Mouse (Mus musculus): Measurements from ENCODE around the gene Pcsk5.

Pcsk5 gene

DNA sequence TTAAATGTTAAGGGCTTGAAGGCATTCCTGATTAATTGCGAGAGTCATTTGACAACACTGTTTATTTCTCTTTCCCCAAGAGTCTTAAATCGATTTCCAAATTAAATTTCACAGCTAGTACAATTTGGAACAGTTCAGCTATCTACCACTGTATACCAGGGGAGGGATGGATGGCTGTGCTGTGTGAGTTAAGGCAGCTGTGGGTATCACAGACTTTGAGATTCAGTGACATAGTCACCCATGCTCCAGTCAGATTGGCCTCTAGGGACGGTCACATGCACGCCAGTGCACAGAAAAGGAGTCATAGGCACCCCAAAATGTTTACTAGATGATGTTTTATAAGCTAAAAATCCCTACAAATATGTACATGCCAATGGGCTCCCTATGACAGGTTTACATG lies 260.0 kb downstream of the Pcsk5 start:
- no peak for DNase-seq (ENCODE audit: extremely low spot score, low spot score)

DNA sequence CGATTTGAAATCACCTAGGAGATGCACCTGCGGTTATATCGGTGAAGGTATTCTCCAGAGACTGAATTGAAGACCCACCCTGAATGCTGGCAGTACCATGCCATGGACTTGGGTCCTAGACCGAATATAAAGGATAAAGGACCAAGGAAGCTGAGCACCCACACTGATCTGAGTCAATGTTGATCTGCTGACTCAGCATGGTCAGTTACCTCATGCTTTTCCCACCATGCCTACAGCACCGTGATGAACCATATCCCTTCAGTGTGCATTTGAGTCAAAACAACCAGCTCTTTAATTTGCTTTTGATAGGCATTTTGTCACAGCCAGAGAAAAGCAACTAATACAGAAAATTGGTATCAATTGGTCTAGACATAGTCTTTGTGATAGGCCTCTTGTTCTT lies 262.9 kb downstream of the Pcsk5 start:
- no peak for DNase-seq (ENCODE audit: extremely low spot score, low spot score)

DNA sequence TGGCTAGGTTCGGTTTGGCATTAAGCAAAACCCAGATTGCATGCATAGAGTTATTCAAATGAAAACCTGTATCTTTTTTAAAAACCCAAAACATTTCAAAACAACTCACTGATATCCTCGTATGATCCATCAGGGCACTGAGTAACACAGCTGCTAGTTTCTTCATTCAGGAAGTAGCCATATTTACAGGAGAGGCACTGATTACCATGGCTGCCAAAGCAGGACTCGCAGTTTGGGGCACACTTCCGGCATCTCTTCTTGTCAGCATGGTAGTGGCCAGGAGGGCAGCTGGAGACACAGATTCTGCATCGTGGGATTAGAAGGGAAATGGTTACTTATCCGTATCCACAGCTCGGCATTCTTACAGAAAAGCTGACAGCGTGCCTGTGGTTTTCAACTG lies 265.1 kb downstream of the Pcsk5 start:
- no peak for DNase-seq (ENCODE audit: extremely low spot score, low spot score)

DNA sequence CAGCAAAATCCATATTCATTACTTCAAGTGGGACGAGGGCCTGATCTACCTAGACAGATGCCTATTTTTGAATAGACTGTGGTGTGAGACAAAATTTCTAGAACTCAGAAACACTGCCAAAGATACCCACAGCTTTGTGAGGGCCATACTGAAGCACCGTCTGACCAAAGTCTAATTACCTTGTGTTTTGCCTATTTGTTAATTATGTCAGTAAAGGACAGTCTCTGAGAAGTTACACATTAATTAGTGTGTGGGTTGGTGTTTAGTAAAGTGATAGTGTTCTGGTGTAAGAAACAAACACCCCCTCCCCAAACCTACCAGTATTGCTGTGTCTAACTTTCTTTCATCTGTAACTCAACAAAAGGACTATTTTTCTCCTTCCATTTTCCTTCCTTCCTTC lies 266.5 kb downstream of the Pcsk5 start:
- DNase-seq (ENCODE audit: extremely low spot score, low spot score) = no peak

DNA sequence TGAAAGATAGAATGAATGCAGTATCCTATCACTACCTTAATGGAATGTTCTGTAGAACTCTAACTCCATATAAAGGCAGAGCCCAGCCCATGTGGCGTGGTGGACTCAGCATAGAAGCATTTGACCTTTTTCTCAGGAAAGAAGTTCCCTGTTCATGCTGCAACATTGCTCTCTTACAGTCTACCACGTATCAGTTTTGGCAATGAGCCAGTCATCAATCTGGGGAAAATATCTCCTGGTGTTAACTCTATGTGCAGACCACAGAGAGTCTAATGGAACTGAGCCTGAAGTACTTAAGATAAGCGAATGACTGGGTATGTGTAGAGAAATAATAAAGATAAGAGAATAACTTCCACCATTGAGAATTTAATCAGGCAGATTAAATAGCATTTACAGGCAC lies 270.2 kb downstream of the Pcsk5 start:
- no peak for DNase-seq (ENCODE audit: extremely low spot score, low spot score)

DNA sequence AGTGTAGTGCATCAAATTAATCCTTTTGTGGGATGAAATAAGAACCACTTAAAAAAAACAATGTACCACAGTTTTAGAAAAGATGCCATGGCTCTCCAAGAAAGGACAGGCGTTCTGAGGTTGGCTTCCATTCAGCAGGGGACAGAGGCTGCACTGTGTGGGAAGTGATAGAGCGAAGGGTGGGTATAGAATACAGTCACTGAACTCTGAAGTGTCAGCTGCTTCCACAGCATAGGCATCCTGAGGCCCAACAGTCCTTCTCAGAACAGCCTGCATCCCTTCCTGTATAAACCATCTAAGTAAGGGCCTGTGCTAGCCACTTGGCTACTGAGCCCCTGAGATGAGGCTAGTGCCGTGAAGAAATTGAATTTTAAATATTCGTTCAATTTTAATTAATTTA lies 271.3 kb downstream of the Pcsk5 start:
- DNase-seq (ENCODE audit: extremely low spot score, low spot score) = no peak

DNA sequence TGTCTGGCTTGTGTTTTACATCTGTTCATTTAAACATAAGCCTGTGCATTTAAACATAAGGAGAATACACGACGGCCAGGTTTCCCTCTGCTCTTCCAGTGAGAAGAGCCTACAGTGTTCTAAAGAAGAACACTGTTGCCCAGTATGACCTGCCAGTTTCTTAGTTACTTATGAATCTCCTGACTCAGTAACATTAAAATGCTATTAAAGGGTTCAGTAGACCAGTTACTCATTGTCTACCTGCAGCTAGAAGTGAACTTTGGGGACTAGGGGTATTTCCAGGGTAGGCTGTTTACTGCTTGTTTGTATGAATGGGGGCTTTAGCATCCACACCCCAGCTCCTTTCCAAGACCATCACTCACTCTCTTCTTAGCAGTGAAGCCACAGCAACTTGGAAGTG lies 278.7 kb downstream of the Pcsk5 start:
- no peak for DNase-seq (ENCODE audit: extremely low spot score, low spot score)

DNA sequence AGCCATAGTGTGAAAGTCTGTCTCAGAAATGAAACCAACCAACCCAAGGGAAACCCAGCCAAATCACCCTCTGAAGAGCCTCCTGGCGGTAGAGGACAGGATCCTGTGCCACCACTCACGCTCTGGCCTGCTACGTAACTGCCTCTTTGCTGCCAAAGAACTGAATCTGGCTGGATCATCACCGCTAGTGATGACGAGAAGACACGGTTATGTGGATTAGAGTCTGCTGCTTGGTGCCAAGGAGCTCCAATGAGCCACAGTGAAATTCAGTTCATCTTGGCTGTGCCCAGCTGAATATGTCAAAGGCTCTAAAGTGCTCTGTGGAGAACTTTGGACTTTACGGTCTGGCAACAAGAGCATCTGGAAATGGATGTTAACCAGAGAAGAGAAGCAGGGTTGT lies 282.3 kb downstream of the Pcsk5 start:
- no peak for DNase-seq (ENCODE audit: extremely low spot score, low spot score)

DNA sequence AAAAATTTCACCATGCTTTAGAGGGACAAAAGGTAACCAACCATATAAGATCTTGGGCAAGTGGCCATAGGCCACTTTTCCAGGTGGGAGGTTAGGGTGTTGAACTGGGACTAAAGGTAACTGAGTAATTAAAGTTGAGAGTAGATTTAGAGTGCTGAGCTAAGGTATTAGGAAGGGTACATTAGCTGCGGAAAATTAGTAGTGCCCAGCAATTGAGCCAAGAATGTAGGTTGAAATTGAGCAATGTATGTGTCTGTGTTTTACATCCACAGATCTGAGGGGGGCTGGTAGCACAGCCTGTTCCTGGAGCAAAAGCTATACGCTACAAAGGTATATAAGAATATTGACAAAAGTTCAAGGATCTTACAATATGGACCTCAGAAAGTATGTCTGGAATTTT lies 282.9 kb downstream of the Pcsk5 start:
- no peak for DNase-seq (ENCODE audit: extremely low spot score, low spot score)

DNA sequence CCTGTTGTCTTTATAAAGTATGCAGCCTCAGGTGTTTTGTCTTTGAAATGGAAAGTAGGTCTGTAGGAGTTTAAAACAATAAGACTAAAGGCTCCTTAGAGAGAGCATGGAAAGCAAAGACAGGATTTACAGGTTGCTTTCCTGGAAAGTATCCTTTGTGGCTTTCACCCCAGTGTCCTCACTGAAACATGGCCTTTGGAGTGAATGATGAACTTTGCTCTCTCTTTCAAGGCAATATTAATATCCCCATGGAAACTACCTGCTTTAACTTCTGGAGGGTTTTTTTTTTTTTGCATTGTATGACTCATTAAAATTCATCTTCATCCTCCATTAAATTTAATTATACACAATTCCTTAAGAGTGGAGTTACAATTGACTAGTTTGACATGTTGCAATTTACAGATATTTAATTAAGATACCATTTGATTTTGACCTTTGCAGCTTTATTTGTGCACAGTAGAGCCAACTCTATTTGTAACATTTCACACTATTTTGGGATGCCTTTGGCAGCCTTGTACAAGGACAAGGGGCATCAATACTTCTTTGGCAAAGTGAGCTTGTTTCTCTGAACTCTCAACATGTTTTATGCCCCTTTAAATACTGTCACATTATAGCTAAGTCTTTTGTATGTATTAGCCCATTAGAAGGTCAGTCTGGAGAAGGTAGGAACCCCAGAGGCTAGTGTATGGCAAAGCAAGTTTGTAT lies 283.9 kb downstream of the Pcsk5 start:
- DNase-seq (ENCODE audit: extremely low spot score, low spot score) = no peak

DNA sequence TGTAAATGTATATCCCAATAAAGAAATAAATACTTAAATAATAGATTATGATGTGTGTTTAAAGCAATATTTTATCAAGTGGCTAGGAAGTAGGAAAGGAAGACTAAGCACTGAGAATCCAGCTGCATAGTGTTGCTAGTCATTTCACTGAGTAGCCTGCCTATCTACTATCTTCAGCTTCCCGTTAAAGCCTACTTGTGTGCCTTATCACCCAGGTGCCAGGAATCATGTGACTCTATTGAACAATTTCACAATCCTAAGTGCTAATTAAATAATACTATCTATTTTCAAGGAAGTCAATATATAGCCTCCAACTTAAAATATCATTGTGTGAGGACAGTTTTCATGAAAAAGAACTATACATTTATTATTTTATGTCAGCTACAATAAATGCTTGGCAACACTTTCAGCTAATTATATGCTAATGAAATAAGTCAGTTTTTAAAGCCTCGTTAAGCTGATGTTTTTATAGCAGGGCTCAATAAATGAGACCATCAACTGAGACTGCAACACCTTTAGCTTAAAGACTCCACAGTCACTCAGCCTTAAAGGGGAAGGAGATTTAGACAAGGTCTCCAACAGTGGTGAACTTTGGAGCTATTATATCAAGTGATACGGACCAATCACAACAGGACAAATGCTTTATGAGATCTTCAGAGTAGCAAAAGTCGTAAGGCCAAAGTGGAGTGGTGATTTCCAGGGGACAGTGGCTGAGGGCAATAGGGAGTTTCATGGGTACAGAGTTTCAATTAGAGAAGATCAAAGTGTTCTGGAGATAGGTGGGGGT lies 308.5 kb downstream of the Pcsk5 start:
- DNase-seq (ENCODE audit: extremely low spot score, low spot score) = no peak

DNA sequence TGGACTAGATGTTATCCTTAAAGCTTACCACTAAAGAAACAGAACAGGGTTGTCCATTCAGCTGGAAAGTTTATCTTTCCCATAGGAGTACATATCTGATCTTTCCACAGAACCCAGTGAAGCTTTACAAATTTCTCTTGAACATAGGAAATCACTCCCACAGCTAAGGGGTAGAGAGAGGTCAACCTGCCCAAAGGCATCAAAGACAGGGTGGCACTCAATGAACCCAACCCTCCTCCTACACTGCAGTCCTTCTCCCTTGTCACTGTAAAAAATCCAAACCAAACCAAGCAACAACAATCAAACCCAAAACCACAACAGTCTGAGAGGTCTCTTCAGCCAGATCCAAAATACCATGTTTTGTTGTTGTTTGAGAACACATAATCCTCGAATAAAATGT lies 311.9 kb downstream of the Pcsk5 start:
- no peak for DNase-seq (ENCODE audit: extremely low spot score, low spot score)

DNA sequence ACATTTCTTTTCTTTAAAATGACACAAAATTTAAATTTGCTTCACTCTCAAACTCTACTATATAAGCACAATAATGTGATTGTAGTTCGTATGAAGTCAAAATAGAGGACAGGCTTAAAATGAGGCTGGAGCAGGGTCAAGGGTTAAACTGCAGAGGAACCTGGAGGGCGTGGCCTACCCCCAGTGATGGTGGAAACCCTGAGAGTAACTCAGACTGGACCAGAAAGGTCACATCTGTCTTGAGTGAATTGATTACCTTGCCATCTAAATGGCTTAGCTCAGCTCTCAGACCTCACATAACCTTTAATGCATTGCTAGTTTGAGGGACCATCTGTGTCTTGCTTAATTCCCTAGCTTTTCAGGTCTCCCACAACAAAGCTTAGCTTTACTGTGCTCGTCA lies 323.0 kb downstream of the Pcsk5 start:
- DNase-seq (ENCODE audit: extremely low spot score, low spot score) = no peak

DNA sequence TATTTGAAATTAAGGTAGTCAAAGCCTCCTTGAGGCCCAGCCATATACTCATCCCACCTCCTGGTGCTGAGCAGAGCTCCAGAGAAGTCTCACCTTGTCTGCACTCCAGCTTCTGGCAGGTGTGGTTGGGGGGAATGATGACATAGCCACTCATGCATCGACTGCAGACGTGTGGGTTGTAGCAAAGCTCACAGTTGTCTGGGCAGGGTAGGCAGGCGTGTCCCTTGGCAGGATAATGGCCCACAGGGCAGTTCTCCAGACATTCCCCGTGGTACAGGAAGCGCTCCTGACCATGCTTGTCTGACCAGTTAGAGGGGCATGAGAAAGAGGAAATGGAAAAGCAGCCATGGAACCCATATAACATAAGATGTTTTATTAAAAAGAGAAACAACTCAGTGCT lies 326.1 kb downstream of the Pcsk5 start:
- DNase-seq (ENCODE audit: extremely low spot score, low spot score) = no peak

DNA sequence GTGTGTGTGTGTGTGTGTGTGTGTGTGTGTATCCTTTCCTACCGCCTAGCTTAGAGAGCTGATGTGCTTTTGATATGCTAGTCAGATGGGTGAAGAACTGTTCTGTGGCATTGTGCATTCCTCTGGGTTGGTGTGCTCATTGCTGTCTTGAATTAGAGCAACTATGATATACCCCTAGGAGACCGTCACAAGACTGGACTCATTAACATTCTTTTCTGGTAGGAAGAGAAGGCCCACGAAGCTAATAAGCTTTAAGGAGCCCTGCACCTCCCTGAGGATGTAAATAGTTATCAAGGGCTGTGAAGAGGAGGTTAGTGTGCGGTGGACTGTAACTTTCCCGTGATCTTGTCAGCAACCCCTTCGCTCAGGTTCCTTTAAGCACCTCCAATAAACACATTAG lies 333.2 kb downstream of the Pcsk5 start:
- no peak for DNase-seq (ENCODE audit: extremely low spot score, low spot score)

DNA sequence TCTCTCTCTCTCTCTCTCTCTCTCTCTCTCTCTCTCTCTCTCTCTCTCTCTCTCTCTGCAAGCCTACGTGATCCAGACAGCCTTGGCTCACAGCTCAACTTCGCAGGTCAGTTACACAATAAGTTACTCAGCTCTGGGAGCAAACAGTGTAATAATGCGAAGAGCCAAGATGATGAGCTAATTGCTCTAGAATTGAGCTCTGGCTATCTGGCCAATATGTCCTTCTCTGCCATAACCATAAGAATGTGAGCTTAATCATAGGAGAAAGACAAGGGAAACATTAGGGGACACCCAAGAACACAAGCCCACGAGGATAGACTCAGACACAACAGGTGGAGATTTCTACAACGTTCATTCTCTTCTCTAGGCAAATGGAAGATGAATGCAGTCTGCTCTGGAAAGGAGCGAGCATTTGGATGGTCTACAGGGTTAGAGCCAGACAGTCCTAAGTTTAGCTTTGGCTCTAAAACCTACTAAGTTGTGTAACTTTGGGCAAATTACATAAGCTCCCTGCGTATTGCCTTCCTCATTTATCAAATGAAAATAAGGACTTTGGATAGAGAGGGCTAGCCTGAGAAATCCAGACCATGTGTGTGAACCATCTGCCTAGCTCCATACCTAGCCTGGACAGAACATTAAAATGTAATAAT lies 338.7 kb downstream of the Pcsk5 start:
- DNase-seq (ENCODE audit: extremely low spot score, low spot score) = no peak

DNA sequence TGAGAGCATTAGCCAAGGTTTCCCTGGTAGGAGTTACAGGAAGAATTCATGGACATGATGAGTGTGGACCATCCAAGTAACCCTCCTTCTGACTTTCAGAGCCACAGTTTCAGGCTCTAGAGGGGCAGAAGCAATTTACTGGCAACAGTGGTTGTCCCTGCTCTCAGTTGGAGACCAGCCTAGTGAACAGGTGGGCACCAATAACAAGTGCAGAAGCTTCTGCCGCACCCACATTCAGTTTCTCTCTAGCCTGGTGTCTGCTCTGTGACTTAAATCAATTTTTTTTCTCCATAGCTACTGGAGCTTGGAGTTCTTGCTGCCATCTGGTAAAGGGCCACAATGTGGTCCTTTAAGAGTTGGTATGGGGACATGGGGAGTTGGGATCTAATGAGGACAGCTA lies 341.3 kb downstream of the Pcsk5 start:
- DNase-seq (ENCODE audit: extremely low spot score, low spot score) = no peak

DNA sequence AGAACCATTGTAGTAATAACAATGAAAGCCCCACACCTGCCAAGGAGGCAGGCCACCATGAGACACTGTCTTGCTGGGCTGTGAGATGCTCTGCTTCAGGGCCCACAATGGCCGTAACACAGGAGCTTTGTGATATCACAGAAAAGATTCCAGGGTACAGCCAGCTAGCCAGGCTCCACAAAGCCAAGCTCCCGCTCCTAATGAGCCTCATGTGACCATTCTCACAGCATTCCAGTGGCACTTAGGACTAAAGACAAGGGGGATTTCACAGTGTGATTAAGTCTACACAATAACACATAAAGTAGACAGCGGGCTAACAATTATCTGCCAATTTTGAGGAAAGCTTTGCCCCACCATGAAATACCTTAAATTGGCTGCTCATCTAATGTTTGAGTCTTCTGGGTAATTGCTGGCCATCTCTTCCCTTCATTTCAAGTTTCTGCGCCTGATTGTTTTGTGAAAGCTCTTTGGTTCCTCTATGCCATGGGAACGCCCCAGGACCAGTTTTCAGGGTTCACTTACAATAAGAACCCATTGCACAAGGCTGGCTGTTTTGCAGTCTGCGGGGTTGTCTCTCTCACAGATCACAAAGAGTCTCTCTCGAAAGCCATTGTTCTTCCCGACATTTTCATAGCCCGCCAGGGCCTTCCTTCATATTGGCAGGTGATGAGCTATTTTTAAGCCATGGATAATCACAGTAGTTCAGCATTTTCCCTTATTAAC lies 345.4 kb downstream of the Pcsk5 start:
- DNase-seq (ENCODE audit: extremely low spot score, low spot score) = no peak

DNA sequence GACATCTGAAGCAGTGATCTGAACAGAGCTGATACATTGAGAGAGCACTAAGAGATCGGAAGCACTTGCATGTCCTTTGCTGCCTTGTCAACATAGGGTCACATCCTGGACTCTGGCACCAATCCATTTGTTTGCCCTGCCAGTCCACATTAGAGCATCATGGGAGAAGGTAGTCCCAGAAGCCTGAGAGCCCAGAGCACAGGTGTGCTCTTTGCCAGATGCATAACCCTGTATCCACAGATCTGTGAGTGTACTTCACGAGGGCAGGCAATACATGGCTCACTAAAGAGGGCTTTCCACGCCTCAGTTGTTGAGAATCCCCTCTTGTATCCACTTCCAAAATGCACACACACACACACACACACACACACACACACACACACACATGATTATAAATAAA lies 346.1 kb downstream of the Pcsk5 start:
- no peak for DNase-seq (ENCODE audit: extremely low spot score, low spot score)

DNA sequence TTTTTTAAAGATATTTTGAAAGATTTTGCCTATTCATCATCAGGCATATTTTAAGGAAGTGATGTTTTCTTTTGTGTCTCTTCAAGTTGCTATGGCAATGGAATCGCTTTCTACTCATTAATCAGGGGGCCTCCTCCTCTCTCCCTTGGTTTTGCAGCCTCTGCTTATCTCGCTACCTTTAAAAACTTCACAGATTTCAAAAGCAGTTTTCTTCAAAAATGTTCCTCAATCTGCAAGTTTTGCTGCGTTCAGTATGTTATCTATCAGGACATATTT lies 347.6 kb downstream of the Pcsk5 start:
- DNase-seq (ENCODE audit: extremely low spot score, low spot score) = no peak

DNA sequence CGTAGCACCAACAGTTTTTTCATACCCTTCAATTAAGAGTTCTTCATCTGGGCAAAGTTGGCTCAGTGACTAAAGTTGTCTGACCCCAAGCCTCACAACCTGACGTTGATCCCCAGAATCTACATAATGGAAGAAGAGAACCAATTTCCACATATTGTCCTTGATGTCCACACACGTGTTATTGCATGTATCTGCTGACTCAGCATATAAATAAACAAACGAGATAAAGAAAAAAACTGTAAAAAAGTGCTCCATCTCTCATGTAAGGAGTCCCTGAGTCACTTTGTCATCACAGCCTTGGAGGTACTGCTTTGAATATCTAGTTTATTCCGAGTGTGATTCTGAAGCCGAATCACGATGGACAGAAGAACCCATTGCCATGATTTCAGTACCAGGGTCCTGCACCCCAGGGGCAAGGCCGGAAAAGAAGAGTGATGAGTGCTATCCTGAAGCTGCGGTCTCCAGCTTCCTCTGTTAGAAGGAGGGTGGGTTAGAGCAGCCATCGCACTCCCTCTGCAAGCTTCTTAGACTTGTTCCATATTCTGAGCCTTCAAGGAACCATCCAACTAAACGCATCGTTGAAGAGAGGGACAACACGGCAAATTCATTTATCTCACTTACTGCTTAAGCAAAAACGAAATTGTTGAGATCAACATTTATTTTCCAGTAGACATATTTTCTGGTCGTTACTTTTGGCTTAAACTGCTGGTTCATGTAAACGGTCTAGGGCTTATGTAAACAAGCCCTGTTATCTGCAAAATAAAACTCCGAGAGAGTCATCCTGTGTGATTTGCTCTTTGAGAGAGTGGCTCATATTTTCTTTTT lies 348.2 kb downstream of the Pcsk5 start:
- DNase-seq (ENCODE audit: extremely low spot score, low spot score) = no peak

All from neural tube, embryonic 10.5 days (tissue).